In genomic region chr15:100600047-100600695, GRCm38 (mm10) we compare ENCODE assay signal across 8 mouse cellular contexts. TPM values are rescaled to one million over a fixed set of nuclear protein-coding genes. Genes with fewer than 3 reads are reported as not detected.
DNase-seq lines count a peak whose midpoint lies in the region; ATAC-seq lines count a peak whose summit lies in the region.

No protein-coding gene starts in this region.

- H3K4me1 ChIP-seq in intestine, embryonic 15.5 days (replicated peaks) = peaks cover 10% of the 10 kb centered on the region; the same call in 1 of the 2 replicates
- 0 out of 2 replicates have a peak, but pooled peaks cover 2% of the 10 kb centered on the region for H3K4me1 ChIP-seq in limb, embryonic 11.5 days (ENCODE audit: control insufficient read depth, insufficient read depth, low read length)
- H3K4me1 ChIP-seq in midbrain, embryonic 12.5 days = peaks cover 24% of the 10 kb centered on the region

- H3K27me3 ChIP-seq in intestine, embryonic 15.5 days (replicated peaks) = no peaks in the 10 kb centered on the region; the same call in none of the 2 replicates
- peaks cover 37% of the 10 kb centered on the region for H3K27me3 ChIP-seq in limb, embryonic 11.5 days (ENCODE audit: control insufficient read depth, insufficient read depth, low read length)
- H3K27me3 ChIP-seq in midbrain, embryonic 12.5 days = peaks cover 29% of the 10 kb centered on the region

- ATAC-seq in activated CD4-positive, CD25-positive, alpha-beta regulatory T cell, adult 4 months = peak; percentile 65
- peak; percentile 73 for ATAC-seq in intestine, embryonic 15.5 days
- peak; percentile 51; the same call in 1 of the 2 replicates for ATAC-seq in limb, embryonic 11.5 days (ENCODE audit: insufficient number of reproducible peaks, low FRiP score, low TSS enrichment, low read depth)
- peak; percentile 76 for ATAC-seq in midbrain, embryonic 12.5 days (ENCODE audit: low FRiP score, low read depth)
- ATAC-seq in erythroid progenitor cell, adult 5-6 weeks (replicated peaks; ENCODE audit: low FRiP score, poor library complexity, severe bottlenecking) = no peak

- H3K27ac ChIP-seq in intestine, embryonic 15.5 days = no peak overlapping the region
- H3K27ac ChIP-seq in limb, embryonic 11.5 days (replicated peaks; ENCODE audit: low read depth, low read length) = no peak overlapping the region
- peak overlapping the region; percentile 90 for H3K27ac ChIP-seq in midbrain, embryonic 12.5 days (replicated peaks)

- peak overlapping the region; percentile 98 for H3K4me2 ChIP-seq in intestine, embryonic 15.5 days (replicated peaks)
- H3K4me2 ChIP-seq in limb, embryonic 11.5 days (ENCODE audit: low read depth, severe bottlenecking) = peak overlapping the region; percentile 96
- H3K4me2 ChIP-seq in midbrain, embryonic 12.5 days (replicated peaks) = peak overlapping the region; percentile 76

- WGBS in intestine, embryonic 15.5 days = 1% methylated on average over 35 of the region's 35 CpGs
- WGBS in limb, embryonic 11.5 days = 1% methylated on average over 35 of the region's 35 CpGs
- 2% methylated on average over 35 of the region's 35 CpGs for WGBS in midbrain, embryonic 12.5 days

- H3K4me3 ChIP-seq in intestine, embryonic 15.5 days (replicated peaks) = peak overlapping the region; percentile 78
- peak overlapping the region; percentile 68 for H3K4me3 ChIP-seq in limb, embryonic 11.5 days (ENCODE audit: low read depth, low read length)
- H3K4me3 ChIP-seq in midbrain, embryonic 12.5 days = peak overlapping the region; percentile 86

- H3K36me3 ChIP-seq in intestine, embryonic 15.5 days = no peaks in the 10 kb centered on the region
- H3K36me3 ChIP-seq in limb, embryonic 11.5 days (ENCODE audit: control insufficient read depth, insufficient read depth, low read length) = no peaks in the 10 kb centered on the region
- no peaks in the 10 kb centered on the region for H3K36me3 ChIP-seq in midbrain, embryonic 12.5 days

- peak; percentile 83 for DNase-seq in embryo, embryonic 10.5 days (ENCODE audit: low spot score)
- peak; percentile 56 to 61 for DNase-seq in gastrocnemius, postnatal 36 days
- peak; percentile 83 for DNase-seq in limb, embryonic 11.5 days (ENCODE audit: low spot score)
- peak; percentile 75 for DNase-seq in skeletal muscle tissue, adult 2 months (ENCODE audit: low read depth, low spot score)

- intact Hi-C loops in gastrocnemius, postnatal 36 days (cut with DNase I) = loop anchor here (5.0 kb wide), 1 partner anchor 48 kb away; the partner anchor contains the start of gene Tfcp2

- H3K9me3 ChIP-seq in intestine, embryonic 15.5 days = no peaks in the 10 kb centered on the region
- H3K9me3 ChIP-seq in limb, embryonic 11.5 days (ENCODE audit: control insufficient read depth, low read length) = no peaks in the 10 kb centered on the region
- H3K9me3 ChIP-seq in midbrain, embryonic 12.5 days = no peaks in the 10 kb centered on the region

- H3K9ac ChIP-seq in intestine, embryonic 15.5 days = peak overlapping the region; percentile 75
- peak overlapping the region; percentile 78 for H3K9ac ChIP-seq in limb, embryonic 11.5 days (ENCODE audit: low read length)
- peak overlapping the region; percentile 96 for H3K9ac ChIP-seq in midbrain, embryonic 12.5 days (replicated peaks)

RNA-seq across cellular contexts. Expression of gene Pou6f1, which starts 0.4 kb away (rescaled TPM):
- polyA plus RNA-seq in activated CD4-positive, CD25-positive, alpha-beta regulatory T cell, adult 4 months (2017; shearing (Covaris generic)) = 1 to 10 TPM; 7.5 to 9.1 TPM
- 10 to 100 TPM; 10.4 to 14.1 TPM for total RNA-seq in gastrocnemius, postnatal 36 days (2021)
- polyA plus RNA-seq in intestine, embryonic 15.5 days (2015; fragmentation: Nextera tagmentation; extraction: Ambion mirVana) = 4.0 and 4.4 TPM in 2 replicates
- 3.9 and 4.2 TPM in 2 replicates for polyA plus RNA-seq in limb, embryonic 11.5 days (2014; fragmentation: Nextera tagmentation; extraction: Ambion mirVana)
- polyA plus RNA-seq in midbrain, embryonic 12.5 days (2016; fragmentation: Nextera tagmentation; extraction: Ambion mirVana) = 32.4 and 34.4 TPM in 2 replicates
- total RNA-seq in erythroid progenitor cell, adult 5-6 weeks (2015; ENCODE audit: low replicate concordance) = 3.2 and 4.6 TPM in 2 replicates
- total RNA-seq in erythroid progenitor cell, adult 5-6 weeks (2017; ENCODE audit: low replicate concordance) = 1.7 TPM in 1 of 2 replicates, not detected in the other

RNA-seq across cellular contexts. Expression of gene Dazap2, which starts 15.0 kb away (rescaled TPM):
- 100 to 1,000 TPM; 741 to 756 TPM for polyA plus RNA-seq in activated CD4-positive, CD25-positive, alpha-beta regulatory T cell, adult 4 months (2017; shearing (Covaris generic))
- total RNA-seq in gastrocnemius, postnatal 36 days (2021) = 10 to 100 TPM; 50.3 to 66.5 TPM
- polyA plus RNA-seq in intestine, embryonic 15.5 days (2015; fragmentation: Nextera tagmentation; extraction: Ambion mirVana) = 245 and 263 TPM in 2 replicates
- polyA plus RNA-seq in limb, embryonic 11.5 days (2014; fragmentation: Nextera tagmentation; extraction: Ambion mirVana) = 196 and 201 TPM in 2 replicates
- 187 and 192 TPM in 2 replicates for polyA plus RNA-seq in midbrain, embryonic 12.5 days (2016; fragmentation: Nextera tagmentation; extraction: Ambion mirVana)
- total RNA-seq in erythroid progenitor cell, adult 5-6 weeks (2015; ENCODE audit: low replicate concordance) = 203 and 210 TPM in 2 replicates
- total RNA-seq in erythroid progenitor cell, adult 5-6 weeks (2017; ENCODE audit: low replicate concordance) = 79.8 and 101 TPM in 2 replicates

RNA-seq across cellular contexts. Expression of gene Smagp, which starts 36.6 kb away (rescaled TPM):
- not detected for polyA plus RNA-seq in activated CD4-positive, CD25-positive, alpha-beta regulatory T cell, adult 4 months (2017; shearing (Covaris generic))
- total RNA-seq in gastrocnemius, postnatal 36 days (2021) = 1 to 10 TPM; 2.4 to 4.1 TPM
- polyA plus RNA-seq in intestine, embryonic 15.5 days (2015; fragmentation: Nextera tagmentation; extraction: Ambion mirVana) = 37.7 and 41.2 TPM in 2 replicates
- polyA plus RNA-seq in limb, embryonic 11.5 days (2014; fragmentation: Nextera tagmentation; extraction: Ambion mirVana) = 4.7 and 5.4 TPM in 2 replicates
- polyA plus RNA-seq in midbrain, embryonic 12.5 days (2016; fragmentation: Nextera tagmentation; extraction: Ambion mirVana) = 4.1 and 5.5 TPM in 2 replicates
- 3.6 TPM in 1 of 2 replicates, not detected in the other for total RNA-seq in erythroid progenitor cell, adult 5-6 weeks (2015; ENCODE audit: low replicate concordance)
- 2.6 TPM in 1 of 2 replicates, not detected in the other for total RNA-seq in erythroid progenitor cell, adult 5-6 weeks (2017; ENCODE audit: low replicate concordance)

RNA-seq across cellular contexts. Expression of gene Tfcp2, which starts 48.4 kb away (rescaled TPM):
- 1 to 10 TPM; 4.1 to 4.3 TPM for polyA plus RNA-seq in activated CD4-positive, CD25-positive, alpha-beta regulatory T cell, adult 4 months (2017; shearing (Covaris generic))
- total RNA-seq in gastrocnemius, postnatal 36 days (2021) = 10 to 100 TPM in 1 of 2 experiments, 1 to 10 TPM in 1; 9.2 to 10.8 TPM
- polyA plus RNA-seq in intestine, embryonic 15.5 days (2015; fragmentation: Nextera tagmentation; extraction: Ambion mirVana) = 15.5 and 16.2 TPM in 2 replicates
- 29.3 and 30.1 TPM in 2 replicates for polyA plus RNA-seq in limb, embryonic 11.5 days (2014; fragmentation: Nextera tagmentation; extraction: Ambion mirVana)
- 50.3 and 51.1 TPM in 2 replicates for polyA plus RNA-seq in midbrain, embryonic 12.5 days (2016; fragmentation: Nextera tagmentation; extraction: Ambion mirVana)
- 5.0 and 17.7 TPM in 2 replicates for total RNA-seq in erythroid progenitor cell, adult 5-6 weeks (2015; ENCODE audit: low replicate concordance)
- total RNA-seq in erythroid progenitor cell, adult 5-6 weeks (2017; ENCODE audit: low replicate concordance) = 17.1 and 21.6 TPM in 2 replicates
